Mouse (Mus musculus) embryonic facial prominence, embryonic 13.5 days (tissue): Measurements from ENCODE around the gene Golt1a. TPM values are rescaled to one million over a fixed set of nuclear protein-coding genes. Genes with fewer than 3 reads are reported as not detected.
A peak's percentile ranks its signal among the peaks of the same experiment; 100 is the strongest.

Experiments
- ATAC-seq: fragments of 200-750 bp; cut with Nextera tagmentation; 2 replicates; pipeline ENCODE4 v1.8.0; 2017; ENCODE audit warnings: low read depth; ENCODE audit not compliant: insufficient number of reproducible peaks, insufficient read depth, low FRiP score, low TSS enrichment
- H3K27ac ChIP-seq: fragments of 300-500 bp; sonication (generic); 2 replicates; pipeline ENCODE4 v1.5.1; 2015; ENCODE audit warnings: moderate library complexity, mild to moderate bottlenecking, inconsistent platforms
- H3K27me3 ChIP-seq: fragments of 300-500 bp; sonication (generic); 2 replicates; pipeline ENCODE4 v1.6.1; 2015; ENCODE audit warnings: mild to moderate bottlenecking, inconsistent platforms
- H3K36me3 ChIP-seq: fragments of 300-500 bp; sonication (generic); 2 replicates; pipeline ENCODE4 v1.6.1; 2015; ENCODE audit warnings: mild to moderate bottlenecking, inconsistent platforms
- H3K4me1 ChIP-seq: fragments of 300-500 bp; sonication (generic); 2 replicates; pipeline ENCODE4 v1.6.1; 2015; ENCODE audit warnings: inconsistent platforms
- H3K4me2 ChIP-seq: fragments of 300-500 bp; sonication (generic); 2 replicates; pipeline ENCODE4 v1.6.1; 2015; ENCODE audit warnings: moderate library complexity, mild to moderate bottlenecking, inconsistent platforms
- H3K4me3 ChIP-seq: fragments of 300-500 bp; sonication (generic); 2 replicates; pipeline ENCODE4 v1.5.1; 2015; ENCODE audit warnings: mild to moderate bottlenecking, inconsistent platforms
- H3K9ac ChIP-seq: fragments of 300-500 bp; sonication (generic); 2 replicates; pipeline ENCODE4 v1.6.1; 2015; ENCODE audit warnings: mild to moderate bottlenecking, inconsistent platforms
- H3K9me3 ChIP-seq: fragments of 300-500 bp; sonication (generic); 2 replicates; pipeline ENCODE4 v1.6.1; 2016; ENCODE audit warnings: inconsistent platforms
- WGBS: fragments of 180-500 bp; shearing (Covaris S2); methylation state at CpG from one replicate; pipeline ENCODE4 v1.1.7; 2015; ENCODE audit warnings: mixed read lengths; 5-methylcytosine and 5-hydroxymethylcytosine counted together
- polyA plus RNA-seq: library from polyadenylated mRNA; unstranded; fragments of >200 nt; fragmentation: Nextera tagmentation; extraction: Ambion mirVana; gene quantifications from 2 replicates; pipeline ENCODE4 v1.2.1, GENCODE M21; 2015

Golt1a gene
- polyA plus RNA-seq, 1 experiment from 2014 or later, result not detected

GRCm38 (mm10) chr1:133366951-133367605 is 57.5 kb downstream of the Golt1a start:
- peaks cover 45% of the 10 kb centered on the region for H3K27me3 ChIP-seq
- H3K4me2 ChIP-seq, result peak overlapping the region; percentile 7; the same call in 1 of the 2 replicates
- peaks cover 32% of the 10 kb centered on the region for H3K4me1 ChIP-seq
- no peaks in the 10 kb centered on the region for H3K9me3 ChIP-seq
- 34% methylated on average over 10 of the region's 10 CpGs for WGBS
- H3K4me3 ChIP-seq, result no peak overlapping the region
- no peaks in the 10 kb centered on the region for H3K36me3 ChIP-seq
- H3K27ac ChIP-seq, result 0 out of 2 replicates have a peak overlapping the region, but pooled peaks have one; percentile 29
- no peak overlapping the region for H3K9ac ChIP-seq
- no peak for ATAC-seq

GRCm38 (mm10) chr1:133367606-133368488 is 58.2 kb downstream of the Golt1a start:
- WGBS, result 16% methylated on average over 11 of the region's 11 CpGs
- peaks cover 32% of the 10 kb centered on the region for H3K4me1 ChIP-seq
- peak overlapping the region; percentile 7 for H3K4me2 ChIP-seq
- no peak overlapping the region for H3K4me3 ChIP-seq
- H3K9me3 ChIP-seq, result no peaks in the 10 kb centered on the region
- peak overlapping the region; percentile 29; the same call in 1 of the 2 replicates for H3K27ac ChIP-seq
- no peak for ATAC-seq
- H3K9ac ChIP-seq, result peak overlapping the region; percentile 52
- no peaks in the 10 kb centered on the region for H3K36me3 ChIP-seq
- peaks cover 39% of the 10 kb centered on the region for H3K27me3 ChIP-seq

DNA sequence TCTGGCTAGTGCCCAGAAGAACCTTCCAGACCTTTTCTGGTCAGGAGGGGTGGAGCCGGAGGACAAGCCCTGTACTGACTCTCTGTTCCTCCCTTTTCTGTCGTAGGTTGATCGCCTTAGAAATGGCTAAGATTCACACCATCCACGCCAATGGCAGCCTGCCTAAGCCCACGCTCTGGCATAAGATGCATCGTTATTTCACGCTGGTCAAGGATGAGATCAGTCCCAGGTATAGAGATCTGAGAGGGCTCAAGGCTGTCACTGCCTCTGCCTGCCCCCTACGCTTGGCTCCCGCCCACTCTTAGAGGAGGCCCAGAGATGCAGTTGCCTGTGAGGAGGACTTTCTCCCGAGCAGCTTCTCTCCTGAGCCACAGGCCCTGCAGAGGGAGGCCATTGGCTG is 59.0 kb downstream of the Golt1a start:
- no peak overlapping the region for H3K9ac ChIP-seq
- H3K4me1 ChIP-seq, result peaks cover 27% of the 10 kb centered on the region
- no peak overlapping the region for H3K4me3 ChIP-seq
- H3K9me3 ChIP-seq, result no peaks in the 10 kb centered on the region
- no peak overlapping the region for H3K27ac ChIP-seq
- no peaks in the 10 kb centered on the region for H3K36me3 ChIP-seq
- no peak overlapping the region for H3K4me2 ChIP-seq
- 57% methylated on average over 10 of the region's 10 CpGs for WGBS
- peaks cover 31% of the 10 kb centered on the region for H3K27me3 ChIP-seq
- no peak for ATAC-seq

GRCm38 (mm10) chr1:133370352-133370751 is 60.8 kb downstream of the Golt1a start:
- Histone ChIP-seq H3K4me1 (peaks cover 15% of the 10 kb centered on the region), H3K27ac (no peak overlapping the region), H3K27me3 (peaks cover 14% of the 10 kb centered on the region), H3K4me2 (no peak overlapping the region), H3K9me3 (no peaks in the 10 kb centered on the region), H3K36me3 (no peaks in the 10 kb centered on the region), H3K9ac (no peak overlapping the region), H3K4me3 (no peak overlapping the region)
- 67% methylated on average over 4 of the region's 4 CpGs for WGBS
- ATAC-seq, result no peak

DNA sequence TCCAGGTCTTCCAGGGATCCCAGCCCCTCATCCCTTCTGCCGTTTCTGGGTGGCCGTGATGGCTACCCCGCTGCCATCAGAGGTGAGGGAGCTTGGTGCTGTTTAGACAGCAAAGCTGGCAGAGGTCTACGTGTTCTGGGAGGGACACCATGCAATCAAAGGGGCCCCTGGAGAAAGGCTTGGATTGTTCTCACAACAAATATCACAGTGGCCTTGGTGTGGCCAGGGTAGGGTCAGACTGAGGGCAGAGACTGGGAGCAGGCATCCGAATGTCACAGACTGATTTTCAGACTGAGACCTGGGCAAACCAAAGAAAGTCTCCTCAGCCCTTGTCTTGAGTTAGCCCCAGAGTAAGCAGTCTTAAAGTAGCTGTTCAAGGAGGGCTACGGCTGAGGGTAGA is 61.8 kb downstream of the Golt1a start:
- H3K36me3 ChIP-seq, result no peaks in the 10 kb centered on the region
- no peak overlapping the region for H3K9ac ChIP-seq
- WGBS, result 86% methylated on average over 6 of the region's 6 CpGs
- H3K27ac ChIP-seq, result no peak overlapping the region
- H3K4me3 ChIP-seq, result no peak overlapping the region
- no peak for ATAC-seq
- H3K27me3 ChIP-seq, result 0 out of 2 replicates have a peak, but pooled peaks cover 4% of the 10 kb centered on the region
- H3K4me2 ChIP-seq, result no peak overlapping the region
- peaks cover 15% of the 10 kb centered on the region for H3K4me1 ChIP-seq
- H3K9me3 ChIP-seq, result no peaks in the 10 kb centered on the region

DNA sequence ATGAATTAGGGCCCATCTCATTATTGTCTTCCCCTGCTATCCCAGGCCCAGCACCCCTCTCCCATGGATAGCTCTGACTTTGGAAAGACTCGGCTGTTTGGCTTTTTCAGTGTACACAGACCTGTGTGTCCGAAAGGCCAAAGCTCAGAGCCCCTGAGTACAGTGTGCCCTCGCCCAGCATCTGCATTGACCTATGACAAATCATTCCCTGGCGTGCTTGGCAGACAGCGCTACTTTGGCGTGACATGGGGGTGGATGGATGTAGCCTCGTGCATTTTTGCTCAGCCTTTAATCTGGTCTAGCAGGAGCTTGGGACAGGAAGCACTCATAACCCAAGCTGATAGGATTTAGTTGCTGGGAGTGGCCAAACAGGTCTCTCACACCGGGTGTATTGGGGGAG is 62.5 kb downstream of the Golt1a start:
- Histone ChIP-seq H3K36me3 (no peaks in the 10 kb centered on the region), H3K27ac (no peak overlapping the region), H3K4me1 (peaks cover 12% of the 10 kb centered on the region), H3K4me2 (no peak overlapping the region), H3K9me3 (no peaks in the 10 kb centered on the region), H3K27me3 (no peaks in the 10 kb centered on the region), H3K4me3 (no peak overlapping the region), H3K9ac (no peak overlapping the region)
- 71% methylated on average over 8 of the region's 8 CpGs for WGBS
- no peak for ATAC-seq

Other genes starting within 250 kb of the Golt1a start
- 32.0 and 35.2 TPM in 2 replicates for gene Ppp1r15b, start 178.7 kb upstream of the Golt1a start, polyA plus RNA-seq
- gene Plekha6, start 145.6 kb upstream of the Golt1a start, polyA plus RNA-seq, result 4.0 and 5.0 TPM in 2 replicates
- gene Kiss1, start 12.1 kb downstream of the Golt1a start, polyA plus RNA-seq, result not detected in 2 replicates
- gene Ren1, start 40.7 kb downstream of the Golt1a start, polyA plus RNA-seq, result 0.25 TPM in 1 of 2 replicates, not detected in the other
- gene Etnk2, start 53.8 kb downstream of the Golt1a start, polyA plus RNA-seq, result 2.8 and 3.2 TPM in 2 replicates
- 5.2 and 7.3 TPM in 2 replicates for gene Sox13, start 114.6 kb downstream of the Golt1a start, polyA plus RNA-seq